Mouse (Mus musculus): ENCODE results near the gene Synpo2l. TPM values are rescaled to one million over a fixed set of nuclear protein-coding genes. Genes with fewer than 3 reads are reported as not detected.
A peak's percentile ranks its signal among the peaks of the same experiment; 100 is the strongest.

Gene Synpo2l
- polyA plus RNA-seq, 1 experiment from 2014 or later, result 0.48 TPM

- Histone ChIP-seq H3K27me3 (ENCODE audit: control insufficient read depth, insufficient read depth, low read length) (no peaks in the 10 kb centered on the region), H3K27ac (ENCODE audit: low read depth, low read length) (no peak within 1 kb of the TSS), H3K36me3 (ENCODE audit: control insufficient read depth, insufficient read depth, low read length) (no peaks in the 10 kb centered on the region), H3K9me3 (ENCODE audit: control insufficient read depth, low read length) (no peaks in the 10 kb centered on the region), H3K4me1 (replicated peaks; ENCODE audit: control insufficient read depth, insufficient read depth, low read length) (no peaks in the 10 kb centered on the region), H3K9ac (ENCODE audit: low read depth, low read length) (no peak within 1 kb of the TSS), H3K4me2 (replicated peaks; ENCODE audit: low read depth, low read length) (no peak within 1 kb of the TSS), H3K4me3 (ENCODE audit: low read depth, low read length) (no peak within 1 kb of the TSS)
- DNase-seq (ENCODE audit: low spot score) (no peak), ATAC-seq (ENCODE audit: low FRiP score) (no peak)
- 41% methylated on average over 11 of the region's 11 CpGs for WGBS
Measured at GRCm38 (mm10) chr14:20656361-20656760, 11.8 kb downstream of the Synpo2l start, which contains the start of gene Myoz1. Myoz1 (minus strand) TSS chr14:20656540.

- Histone ChIP-seq H3K27ac (ENCODE audit: low read depth, low read length) (no peak overlapping the region), H3K9ac (ENCODE audit: low read depth, low read length) (no peak overlapping the region), H3K4me2 (replicated peaks; ENCODE audit: low read depth, low read length) (no peak overlapping the region), H3K9me3 (ENCODE audit: control insufficient read depth, low read length) (no peaks in the 10 kb centered on the region), H3K4me3 (ENCODE audit: low read depth, low read length) (no peak overlapping the region), H3K27me3 (ENCODE audit: control insufficient read depth, insufficient read depth, low read length) (no peaks in the 10 kb centered on the region), H3K4me1 (replicated peaks; ENCODE audit: control insufficient read depth, insufficient read depth, low read length) (no peaks in the 10 kb centered on the region), H3K36me3 (ENCODE audit: control insufficient read depth, insufficient read depth, low read length) (no peaks in the 10 kb centered on the region)
- no peak for ATAC-seq (ENCODE audit: low FRiP score)
- no peak for DNase-seq (ENCODE audit: low spot score)
- WGBS, result 78% methylated on average over 9 of the region's 9 CpGs
Measured at GRCm38 (mm10) chr14:20655731-20656130, 12.4 kb downstream of the Synpo2l start.

- no peak for DNase-seq (ENCODE audit: low spot score)
- no peak overlapping the region for H3K9ac ChIP-seq (ENCODE audit: low read depth, low read length)
- no peaks in the 10 kb centered on the region for H3K27me3 ChIP-seq (ENCODE audit: control insufficient read depth, insufficient read depth, low read length)
- no peak overlapping the region for H3K4me2 ChIP-seq (replicated peaks; ENCODE audit: low read depth, low read length)
- H3K4me3 ChIP-seq (ENCODE audit: low read depth, low read length), result no peak overlapping the region
- H3K36me3 ChIP-seq (ENCODE audit: control insufficient read depth, insufficient read depth, low read length), result no peaks in the 10 kb centered on the region
- no peaks in the 10 kb centered on the region for H3K9me3 ChIP-seq (ENCODE audit: control insufficient read depth, low read length)
- WGBS, result 78% methylated on average over 9 of the region's 9 CpGs
- H3K27ac ChIP-seq (ENCODE audit: low read depth, low read length), result no peak overlapping the region; the same call in 1 of the 2 replicates
- H3K4me1 ChIP-seq (replicated peaks; ENCODE audit: control insufficient read depth, insufficient read depth, low read length), result no peaks in the 10 kb centered on the region
- ATAC-seq (ENCODE audit: low FRiP score), result no peak
Measured at GRCm38 (mm10) chr14:20654690-20655421, 13.3 kb downstream of the Synpo2l start.

- DNase-seq (ENCODE audit: low spot score), result no peak
- Histone ChIP-seq H3K4me2 (replicated peaks; ENCODE audit: low read depth, low read length) (no peak overlapping the region), H3K27ac (ENCODE audit: low read depth, low read length) (no peak overlapping the region), H3K36me3 (ENCODE audit: control insufficient read depth, insufficient read depth, low read length) (no peaks in the 10 kb centered on the region), H3K4me1 (replicated peaks; ENCODE audit: control insufficient read depth, insufficient read depth, low read length) (no peaks in the 10 kb centered on the region), H3K9ac (ENCODE audit: low read depth, low read length) (no peak overlapping the region), H3K27me3 (ENCODE audit: control insufficient read depth, insufficient read depth, low read length) (no peaks in the 10 kb centered on the region), H3K9me3 (ENCODE audit: control insufficient read depth, low read length) (no peaks in the 10 kb centered on the region), H3K4me3 (ENCODE audit: low read depth, low read length) (no peak overlapping the region)
- 60% methylated on average over 4 of the region's 4 CpGs for WGBS
- ATAC-seq (ENCODE audit: low FRiP score), result no peak
Measured at GRCm38 (mm10) chr14:20651722-20652256, 16.4 kb downstream of the Synpo2l start.

- Histone ChIP-seq H3K36me3 (ENCODE audit: control insufficient read depth, insufficient read depth, low read length) (no peaks in the 10 kb centered on the region), H3K27me3 (ENCODE audit: control insufficient read depth, insufficient read depth, low read length) (no peaks in the 10 kb centered on the region), H3K9ac (ENCODE audit: low read depth, low read length) (no peak overlapping the region), H3K4me3 (ENCODE audit: low read depth, low read length) (no peak overlapping the region), H3K27ac (ENCODE audit: low read depth, low read length) (no peak overlapping the region), H3K4me2 (replicated peaks; ENCODE audit: low read depth, low read length) (no peak overlapping the region), H3K9me3 (ENCODE audit: control insufficient read depth, low read length) (no peaks in the 10 kb centered on the region), H3K4me1 (replicated peaks; ENCODE audit: control insufficient read depth, insufficient read depth, low read length) (no peaks in the 10 kb centered on the region)
- 70% methylated on average over 2 of the region's 2 CpGs for WGBS
- no peak for DNase-seq (ENCODE audit: low spot score)
- no peak for ATAC-seq (ENCODE audit: low FRiP score)
Measured at GRCm38 (mm10) chr14:20651000-20651399, 17.2 kb downstream of the Synpo2l start.

GRCm38 (mm10) chr14:20646381-20646780, 21.8 kb downstream of the Synpo2l start:
- no peaks in the 10 kb centered on the region for H3K4me1 ChIP-seq (replicated peaks; ENCODE audit: control insufficient read depth, insufficient read depth, low read length)
- ATAC-seq (ENCODE audit: low FRiP score) (no peak), DNase-seq (ENCODE audit: low spot score) (no peak)
- H3K4me2 ChIP-seq (replicated peaks; ENCODE audit: low read depth, low read length), result no peak overlapping the region
- no peak overlapping the region for H3K27ac ChIP-seq (ENCODE audit: low read depth, low read length)
- no peaks in the 10 kb centered on the region for H3K27me3 ChIP-seq (ENCODE audit: control insufficient read depth, insufficient read depth, low read length)
- no peaks in the 10 kb centered on the region for H3K9me3 ChIP-seq (ENCODE audit: control insufficient read depth, low read length)
- H3K9ac ChIP-seq (ENCODE audit: low read depth, low read length), result no peak overlapping the region
- no peak overlapping the region for H3K4me3 ChIP-seq (ENCODE audit: low read depth, low read length)
- no peaks in the 10 kb centered on the region for H3K36me3 ChIP-seq (ENCODE audit: control insufficient read depth, insufficient read depth, low read length)

- Histone ChIP-seq H3K36me3 (ENCODE audit: control insufficient read depth, insufficient read depth, low read length) (no peaks in the 10 kb centered on the region), H3K27me3 (ENCODE audit: control insufficient read depth, insufficient read depth, low read length) (no peaks in the 10 kb centered on the region), H3K27ac (ENCODE audit: low read depth, low read length) (no peak overlapping the region), H3K4me2 (replicated peaks; ENCODE audit: low read depth, low read length) (no peak overlapping the region), H3K4me3 (ENCODE audit: low read depth, low read length) (no peak overlapping the region), H3K9ac (ENCODE audit: low read depth, low read length) (no peak overlapping the region), H3K4me1 (replicated peaks; ENCODE audit: control insufficient read depth, insufficient read depth, low read length) (no peaks in the 10 kb centered on the region), H3K9me3 (ENCODE audit: control insufficient read depth, low read length) (no peaks in the 10 kb centered on the region)
- DNase-seq (ENCODE audit: low spot score), result peak; percentile 5
- WGBS, result 26% methylated on average over 3 of the region's 3 CpGs
- no peak for ATAC-seq (ENCODE audit: low FRiP score)
Measured at GRCm38 (mm10) chr14:20645547-20645946, 22.6 kb downstream of the Synpo2l start.

- Histone ChIP-seq H3K4me3 (ENCODE audit: low read depth, low read length) (peak overlapping the region; percentile 92), H3K27me3 (ENCODE audit: control insufficient read depth, insufficient read depth, low read length) (no peaks in the 10 kb centered on the region), H3K9me3 (ENCODE audit: control insufficient read depth, low read length) (no peaks in the 10 kb centered on the region), H3K36me3 (ENCODE audit: control insufficient read depth, insufficient read depth, low read length) (no peaks in the 10 kb centered on the region), H3K27ac (ENCODE audit: low read depth, low read length) (peak overlapping the region; percentile 85; the same call in 1 of the 2 replicates), H3K9ac (ENCODE audit: low read depth, low read length) (peak overlapping the region; percentile 88), H3K4me2 (replicated peaks; ENCODE audit: low read depth, low read length) (peak overlapping the region; percentile 48), H3K4me1 (replicated peaks; ENCODE audit: control insufficient read depth, insufficient read depth, low read length) (no peaks in the 10 kb centered on the region)
- 17% methylated on average over 10 of the region's 10 CpGs for WGBS
- DNase-seq (ENCODE audit: low spot score) (peak; percentile 49), ATAC-seq (ENCODE audit: low FRiP score) (no peak)
Measured at GRCm38 (mm10) chr14:20641438-20641875, 26.7 kb downstream of the Synpo2l start.
